Mouse (Mus musculus) neural tube, embryonic 14.5 days (tissue): ENCODE measurements at regions not wholly inside any gene's neighbourhood (a gene's known extent, or its start where the extent isn't known, plus 50 kb on each side); places are given as distances from the start of the nearest gene placed in this dataset.

Experiments
- ATAC-seq: fragments of 200-750 bp; cut with Nextera tagmentation; 2 replicates; pipeline ENCODE4 v1.8.0; 2017; ENCODE audit warnings: low read depth, mild to moderate bottlenecking, moderate TSS enrichment, moderate library complexity
- H3K27ac ChIP-seq: fragments of 300-500 bp; sonication (generic); 2 replicates; pipeline ENCODE4 v1.5.1; 2014; ENCODE audit warnings: low read depth, mild to moderate bottlenecking, control low read depth, low read length, moderate library complexity, mixed read lengths
- H3K27me3 ChIP-seq: fragments of 300-500 bp; sonication (generic); 2 replicates; pipeline ENCODE4 v1.6.1; 2014; ENCODE audit warnings: low read length; ENCODE audit not compliant: control insufficient read depth, insufficient read depth
- H3K36me3 ChIP-seq: fragments of 300-500 bp; sonication (generic); 2 replicates; pipeline ENCODE4 v1.6.1; 2014; ENCODE audit warnings: low read length, mixed read lengths; ENCODE audit not compliant: control insufficient read depth, insufficient read depth
- H3K4me1 ChIP-seq: fragments of 300-500 bp; sonication (generic); 2 replicates; pipeline ENCODE4 v1.6.1; 2014; ENCODE audit warnings: low read length; ENCODE audit not compliant: control insufficient read depth, insufficient read depth
- H3K4me2 ChIP-seq: fragments of 300-500 bp; sonication (generic); 2 replicates; pipeline ENCODE4 v1.6.1; 2014; ENCODE audit warnings: mild to moderate bottlenecking, low read depth, low read length, control low read depth
- H3K4me3 ChIP-seq: fragments of 300-500 bp; sonication (generic); 2 replicates; pipeline ENCODE4 v1.5.1; 2014; ENCODE audit warnings: low read depth, low read length, control low read depth, mixed read lengths
- H3K9ac ChIP-seq: fragments of 300-500 bp; sonication (generic); replicated peaks from 2 replicates; pipeline ENCODE4 v1.6.1; 2014; ENCODE audit warnings: low read depth, mild to moderate bottlenecking, control low read depth, low read length, mixed read lengths
- H3K9me3 ChIP-seq: fragments of 300-500 bp; sonication (generic); 2 replicates; pipeline ENCODE4 v1.6.1; 2016; ENCODE audit warnings: low read length; ENCODE audit not compliant: control insufficient read depth
- WGBS: fragments of 180-500 bp; shearing (Covaris S2); extraction: QIAGEN DNeasy Blood & Tissue Kit; methylation state at CpG from one replicate; pipeline ENCODE4 v1.1.7; 2014; 5-methylcytosine and 5-hydroxymethylcytosine counted together

DNA sequence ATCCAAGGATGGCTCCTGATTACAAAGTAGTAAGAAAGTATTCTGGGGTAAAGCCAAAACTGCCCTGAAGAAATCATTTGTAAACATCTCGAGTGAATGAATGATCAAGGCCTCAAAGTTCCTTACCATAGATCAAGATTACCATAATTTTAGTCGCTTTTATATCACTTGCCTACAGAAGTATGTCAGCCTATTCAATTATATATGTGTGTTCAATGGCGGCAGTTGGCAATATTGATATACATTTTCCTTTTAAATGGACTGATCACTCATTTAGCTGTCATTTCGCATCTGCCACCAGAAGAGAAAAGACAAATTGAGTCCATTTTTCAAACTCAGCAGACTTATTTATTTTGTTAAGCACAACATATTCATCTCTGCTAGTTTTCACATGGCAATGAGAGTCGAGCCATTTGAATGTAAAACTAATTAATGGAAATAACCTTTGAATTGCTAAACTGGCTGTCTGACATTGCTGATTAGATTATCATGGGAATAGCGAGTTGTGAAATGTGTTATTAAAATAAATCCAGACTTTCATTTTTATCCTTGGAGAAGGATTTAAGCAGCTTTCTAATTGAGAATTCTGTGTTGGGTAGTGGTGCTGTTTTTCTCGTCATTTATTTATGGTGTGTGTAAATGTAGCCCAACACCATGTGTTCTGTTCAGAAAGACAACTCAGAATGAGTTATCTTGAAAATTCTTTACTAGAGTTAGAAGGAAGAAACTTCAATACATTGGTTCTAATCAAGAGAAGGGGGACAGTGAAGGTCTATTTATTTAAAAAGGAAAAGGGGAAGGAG, 350.6 kb upstream of the Clec14a start:
- 77% methylated on average over 7 of the region's 7 CpGs for WGBS
- Histone ChIP-seq H3K9me3 (no peaks in the 10 kb centered on the region), H3K27ac (no peak overlapping the region), H3K4me1 (no peaks in the 10 kb centered on the region), H3K4me3 (no peak overlapping the region), H3K27me3 (no peaks in the 10 kb centered on the region), H3K9ac (no peak overlapping the region), H3K4me2 (no peak overlapping the region), H3K36me3 (no peaks in the 10 kb centered on the region)
- ATAC-seq = no peak

- Histone ChIP-seq H3K27ac (no peak overlapping the region), H3K36me3 (no peaks in the 10 kb centered on the region), H3K9ac (no peak overlapping the region), H3K4me2 (no peak overlapping the region), H3K27me3 (no peaks in the 10 kb centered on the region), H3K4me3 (no peak overlapping the region), H3K4me1 (no peaks in the 10 kb centered on the region), H3K9me3 (no peaks in the 10 kb centered on the region)
- ATAC-seq = no peak
- 78% methylated on average over 9 of the region's 9 CpGs for WGBS
Observed at GRCm38 (mm10) chr12:58594781-58595180, 325.7 kb upstream of the Clec14a start.

- WGBS = 79% methylated on average over 3 of the region's 3 CpGs
- no peaks in the 10 kb centered on the region for H3K9me3 ChIP-seq
- no peaks in the 10 kb centered on the region for H3K27me3 ChIP-seq
- H3K9ac ChIP-seq = no peak overlapping the region
- H3K4me2 ChIP-seq = no peak overlapping the region
- no peaks in the 10 kb centered on the region for H3K4me1 ChIP-seq
- H3K4me3 ChIP-seq = no peak overlapping the region
- no peak overlapping the region for H3K27ac ChIP-seq
- no peaks in the 10 kb centered on the region for H3K36me3 ChIP-seq
- ATAC-seq = no peak
Observed at GRCm38 (mm10) chr12:58591480-58591829, 322.4 kb upstream of the Clec14a start.

- no peak overlapping the region for H3K27ac ChIP-seq
Observed at GRCm38 (mm10) chr12:58590547-58591479, 321.7 kb upstream of the Clec14a start.

GRCm38 (mm10) chr12:58581811-58582572, 312.9 kb upstream of the Clec14a start:
- no peak overlapping the region for H3K9ac ChIP-seq
- no peaks in the 10 kb centered on the region for H3K4me1 ChIP-seq
- no peaks in the 10 kb centered on the region for H3K9me3 ChIP-seq
- no peak for ATAC-seq
- no peak overlapping the region for H3K4me2 ChIP-seq
- WGBS = 88% methylated on average over 5 of the region's 5 CpGs
- no peaks in the 10 kb centered on the region for H3K27me3 ChIP-seq
- no peak overlapping the region for H3K4me3 ChIP-seq
- no peak overlapping the region for H3K27ac ChIP-seq
- no peaks in the 10 kb centered on the region for H3K36me3 ChIP-seq

More at GRCm38 (mm10) chr12:58590547-58591479, 321.7 kb upstream of the Clec14a start:
- WGBS = 73% methylated on average over 7 of the region's 7 CpGs
- no peak overlapping the region for H3K4me2 ChIP-seq
- H3K4me3 ChIP-seq = no peak overlapping the region
- no peak overlapping the region for H3K9ac ChIP-seq
- H3K36me3 ChIP-seq = no peaks in the 10 kb centered on the region
- H3K4me1 ChIP-seq = no peaks in the 10 kb centered on the region
- no peaks in the 10 kb centered on the region for H3K27me3 ChIP-seq
- ATAC-seq = no peak
- H3K9me3 ChIP-seq = no peaks in the 10 kb centered on the region

- H3K27me3 ChIP-seq = no peaks in the 10 kb centered on the region
- H3K9me3 ChIP-seq = no peaks in the 10 kb centered on the region
- H3K9ac ChIP-seq = no peak overlapping the region
- 82% methylated on average over 1 of the region's 1 CpGs for WGBS
- no peak overlapping the region for H3K4me2 ChIP-seq
- no peak overlapping the region for H3K4me3 ChIP-seq
- H3K36me3 ChIP-seq = no peaks in the 10 kb centered on the region
- ATAC-seq = no peak
- no peak overlapping the region for H3K27ac ChIP-seq
- H3K4me1 ChIP-seq = no peaks in the 10 kb centered on the region
Observed at GRCm38 (mm10) chr12:58569056-58569455, 300.0 kb upstream of the Clec14a start.

- no peak overlapping the region for H3K4me2 ChIP-seq
- H3K36me3 ChIP-seq = no peaks in the 10 kb centered on the region
- no peaks in the 10 kb centered on the region for H3K4me1 ChIP-seq
- no peak for ATAC-seq
- no peak overlapping the region for H3K9ac ChIP-seq
- no peaks in the 10 kb centered on the region for H3K9me3 ChIP-seq
- H3K27me3 ChIP-seq = no peaks in the 10 kb centered on the region
- no peak overlapping the region for H3K4me3 ChIP-seq
- 80% methylated on average over 5 of the region's 5 CpGs for WGBS
- no peak overlapping the region for H3K27ac ChIP-seq
Observed at GRCm38 (mm10) chr12:58560840-58561239, 291.8 kb upstream of the Clec14a start.

DNA sequence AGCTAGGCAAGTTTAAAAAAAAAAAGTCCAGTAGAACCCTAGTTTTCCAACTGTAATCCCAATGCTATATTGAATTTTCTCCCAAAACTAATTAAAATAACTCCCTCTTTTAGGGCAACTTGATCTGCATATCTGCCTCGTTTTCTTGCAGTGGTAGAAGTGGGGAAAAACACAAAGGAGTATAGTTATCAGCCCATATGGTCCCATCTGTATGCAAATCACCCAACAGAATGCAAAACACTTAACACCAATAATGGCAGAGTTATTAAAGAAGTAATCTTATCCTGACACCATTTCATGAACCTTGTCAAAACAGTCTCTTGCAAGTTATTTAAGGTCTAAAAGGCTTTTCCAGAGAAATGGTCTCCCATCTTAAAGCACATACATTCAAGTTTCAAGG, 290.7 kb upstream of the Clec14a start:
- no peak for ATAC-seq
- WGBS = 24% methylated on average over 1 of the region's 1 CpGs

More for the DNA sequence above, 290.7 kb upstream of the Clec14a start:
- Histone ChIP-seq H3K27ac (no peak overlapping the region), H3K4me1 (no peaks in the 10 kb centered on the region), H3K36me3 (no peaks in the 10 kb centered on the region), H3K4me2 (no peak overlapping the region), H3K9ac (no peak overlapping the region), H3K9me3 (no peaks in the 10 kb centered on the region), H3K27me3 (no peaks in the 10 kb centered on the region), H3K4me3 (no peak overlapping the region)
